Mouse (Mus musculus): ENCODE results near the gene Lrr1. TPM values are rescaled to one million over a fixed set of nuclear protein-coding genes. Genes with fewer than 3 reads are reported as not detected.

Gene Lrr1
- 26.2 and 28.2 TPM in 2 replicates for polyA plus RNA-seq (2015; fragmentation: Nextera tagmentation; extraction: Ambion mirVana)

DNA sequence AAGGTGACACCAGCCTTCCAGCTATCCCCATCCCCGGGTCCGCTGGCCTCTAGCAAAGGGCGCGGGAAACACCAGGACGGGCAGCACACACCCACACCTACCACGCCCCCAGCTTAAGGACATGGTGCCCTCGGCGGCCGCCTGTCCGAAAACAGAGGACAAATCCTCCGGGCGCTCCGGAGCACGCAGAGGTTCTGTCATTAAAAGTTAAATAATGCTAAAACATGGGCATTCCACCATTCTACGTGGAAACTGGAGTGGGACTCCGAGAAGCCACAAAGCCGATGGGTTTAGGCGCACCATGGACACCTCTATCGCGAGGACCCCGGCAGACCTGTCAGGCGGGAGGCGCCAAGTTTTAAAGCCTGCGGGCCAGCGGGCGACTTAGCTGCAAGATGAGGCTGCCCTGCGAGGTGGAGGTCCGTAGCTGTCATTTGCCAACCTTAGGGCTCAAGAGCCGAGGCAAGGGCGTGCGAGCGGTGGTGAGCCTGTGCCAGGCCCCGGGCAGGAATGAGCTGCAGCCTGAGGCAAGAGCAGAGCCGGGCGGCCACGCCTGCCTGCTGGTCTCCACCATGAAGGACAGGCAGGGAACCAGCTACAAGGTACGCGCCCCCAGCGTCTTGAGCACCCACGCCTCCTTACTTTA is at the start of gene Lrr1:
Lrr1 (plus strand) TSS at position 354 of the 646 bp plus-strand sequence.
- Histone ChIP-seq H3K4me2 (ENCODE audit: low read depth, low read length) (peak within 1 kb of the TSS; percentile 91), H3K4me1 (replicated peaks; ENCODE audit: control insufficient read depth, insufficient read depth, low read length) (peaks cover 10% of the 10 kb centered on the region), H3K27me3 (ENCODE audit: control insufficient read depth, insufficient read depth, low read depth, low read length) (no peaks in the 10 kb centered on the region), H3K9me3 (ENCODE audit: control insufficient read depth, low read length) (no peaks in the 10 kb centered on the region), H3K4me3 (ENCODE audit: low read length) (peak within 1 kb of the TSS; percentile 93), H3K27ac (ENCODE audit: low read length) (peak within 1 kb of the TSS; percentile 82), H3K36me3 (ENCODE audit: control insufficient read depth, insufficient read depth, low read length) (0 out of 2 replicates have a peak, but pooled peaks cover 3% of the 10 kb centered on the region), H3K9ac (ENCODE audit: low read length) (peak within 1 kb of the TSS; percentile 83)
- WGBS: 0% methylated on average over 40 of the region's 40 CpGs
- peak; percentile 94 for ATAC-seq (ENCODE audit: low read depth)

DNA sequence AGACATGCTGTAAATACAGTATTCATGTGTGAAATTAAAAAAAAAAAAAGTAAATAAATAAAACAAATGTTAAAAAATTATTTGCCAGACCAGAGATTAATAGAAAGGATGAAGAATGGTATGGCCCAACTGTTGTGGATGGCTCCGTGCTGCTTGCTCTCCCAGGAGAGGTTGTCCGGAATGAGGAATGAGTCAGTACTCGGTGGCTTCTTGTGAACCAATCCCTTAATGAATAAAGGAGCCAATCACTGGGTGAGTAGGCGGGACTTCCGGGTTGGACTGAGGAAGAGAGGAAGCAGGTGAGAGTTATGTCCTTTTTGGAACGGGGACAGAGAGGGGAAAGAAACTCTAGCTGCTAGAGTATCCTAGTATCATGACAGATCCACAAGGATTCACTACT is 48.7 kb upstream of the Lrr1 start:
- ATAC-seq (ENCODE audit: low read depth): no peak
- WGBS: 86% methylated on average over 6 of the region's 6 CpGs
- Histone ChIP-seq H3K27ac (ENCODE audit: low read length) (no peak overlapping the region), H3K4me2 (ENCODE audit: low read depth, low read length) (no peak overlapping the region), H3K36me3 (ENCODE audit: control insufficient read depth, insufficient read depth, low read length) (no peaks in the 10 kb centered on the region), H3K9me3 (ENCODE audit: control insufficient read depth, low read length) (no peaks in the 10 kb centered on the region), H3K4me1 (replicated peaks; ENCODE audit: control insufficient read depth, insufficient read depth, low read length) (no peaks in the 10 kb centered on the region), H3K4me3 (ENCODE audit: low read length) (no peak overlapping the region), H3K27me3 (ENCODE audit: control insufficient read depth, insufficient read depth, low read depth, low read length) (no peaks in the 10 kb centered on the region), H3K9ac (ENCODE audit: low read length) (no peak overlapping the region)

DNA sequence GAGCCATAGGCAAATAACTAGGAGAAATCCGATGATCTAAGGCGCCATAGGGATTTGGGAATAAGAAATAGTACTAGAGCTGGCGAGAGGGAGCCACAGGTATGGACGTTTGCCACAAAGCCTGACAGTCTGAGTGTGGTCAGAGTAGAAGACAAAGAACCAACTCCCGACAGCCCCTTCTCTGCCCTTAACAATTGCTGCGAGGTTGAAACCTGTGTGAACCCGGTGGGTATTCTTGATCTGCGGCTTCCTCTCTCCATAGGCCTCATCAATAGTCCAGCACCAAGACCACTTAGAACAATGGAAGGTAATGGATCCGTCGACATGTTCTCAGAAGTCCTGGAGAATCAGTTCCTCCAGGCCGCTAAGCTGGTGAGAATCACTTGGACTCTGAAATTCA is 45.8 kb upstream of the Lrr1 start:
- Histone ChIP-seq H3K27me3 (ENCODE audit: control insufficient read depth, insufficient read depth, low read depth, low read length) (no peaks in the 10 kb centered on the region), H3K9ac (ENCODE audit: low read length) (no peak overlapping the region)

DNA sequence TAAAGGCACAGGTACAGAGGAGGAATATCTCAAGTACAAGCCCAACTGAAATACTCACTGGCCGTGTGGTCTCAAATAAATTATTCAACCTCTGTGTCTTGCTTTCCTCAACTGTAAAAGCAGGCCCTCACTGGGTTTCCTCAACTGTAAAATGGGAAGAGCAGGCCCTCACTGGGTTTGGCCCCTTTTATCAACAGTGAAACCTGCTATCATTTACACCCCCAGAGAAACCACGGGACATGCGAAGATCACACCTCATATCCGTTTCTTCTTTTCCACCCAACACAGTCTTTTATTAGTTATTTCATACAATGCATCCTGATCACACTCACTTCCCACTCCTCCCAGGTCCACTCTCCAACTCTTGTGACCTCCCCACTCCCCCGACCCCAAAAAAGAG is 43.5 kb upstream of the Lrr1 start:
- H3K27ac ChIP-seq (ENCODE audit: low read length): no peak overlapping the region

More for the DNA sequence above, 45.8 kb upstream of the Lrr1 start:
- no peak overlapping the region for H3K4me2 ChIP-seq (ENCODE audit: low read depth, low read length)
- H3K36me3 ChIP-seq (ENCODE audit: control insufficient read depth, insufficient read depth, low read length): no peaks in the 10 kb centered on the region
- H3K27ac ChIP-seq (ENCODE audit: low read length): no peak overlapping the region
- H3K9me3 ChIP-seq (ENCODE audit: control insufficient read depth, low read length): no peaks in the 10 kb centered on the region
- H3K4me3 ChIP-seq (ENCODE audit: low read length): no peak overlapping the region
- H3K4me1 ChIP-seq (replicated peaks; ENCODE audit: control insufficient read depth, insufficient read depth, low read length): no peaks in the 10 kb centered on the region
- WGBS: 88% methylated on average over 11 of the region's 11 CpGs
- ATAC-seq (ENCODE audit: low read depth): no peak

DNA sequence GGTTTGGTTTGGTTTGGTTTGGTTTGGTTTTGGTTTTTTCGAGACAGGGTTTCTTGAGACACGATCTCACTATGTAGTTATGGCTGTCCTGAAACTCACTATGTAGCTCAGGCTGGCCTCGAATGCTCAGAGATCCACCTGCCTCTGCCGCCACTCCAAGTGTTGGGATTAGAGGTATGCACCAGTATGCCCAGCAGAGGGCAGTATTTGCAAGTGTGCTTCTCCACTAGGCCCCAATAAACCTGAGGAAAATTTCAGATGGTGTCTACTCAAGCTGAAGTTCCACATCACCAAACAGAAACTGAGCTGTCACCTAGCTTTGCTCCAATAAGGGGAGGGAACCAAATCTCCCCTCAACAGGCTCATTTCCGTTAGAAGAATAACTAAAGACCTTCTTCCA is 41.4 kb upstream of the Lrr1 start:
- 88% methylated on average over 5 of the region's 5 CpGs for WGBS
- Histone ChIP-seq H3K36me3 (ENCODE audit: control insufficient read depth, insufficient read depth, low read length) (no peaks in the 10 kb centered on the region), H3K27ac (ENCODE audit: low read length) (no peak overlapping the region), H3K9me3 (ENCODE audit: control insufficient read depth, low read length) (no peaks in the 10 kb centered on the region), H3K27me3 (ENCODE audit: control insufficient read depth, insufficient read depth, low read depth, low read length) (no peaks in the 10 kb centered on the region), H3K4me1 (replicated peaks; ENCODE audit: control insufficient read depth, insufficient read depth, low read length) (no peaks in the 10 kb centered on the region; the same call in 1 of the 2 replicates), H3K9ac (ENCODE audit: low read length) (no peak overlapping the region), H3K4me2 (ENCODE audit: low read depth, low read length) (no peak overlapping the region), H3K4me3 (ENCODE audit: low read length) (no peak overlapping the region)
- no peak for ATAC-seq (ENCODE audit: low read depth)

More for the DNA sequence above, 43.5 kb upstream of the Lrr1 start:
- Histone ChIP-seq H3K4me1 (replicated peaks; ENCODE audit: control insufficient read depth, insufficient read depth, low read length) (no peaks in the 10 kb centered on the region; the same call in 1 of the 2 replicates), H3K36me3 (ENCODE audit: control insufficient read depth, insufficient read depth, low read length) (no peaks in the 10 kb centered on the region), H3K4me3 (ENCODE audit: low read length) (no peak overlapping the region), H3K9me3 (ENCODE audit: control insufficient read depth, low read length) (no peaks in the 10 kb centered on the region), H3K4me2 (ENCODE audit: low read depth, low read length) (no peak overlapping the region), H3K27me3 (ENCODE audit: control insufficient read depth, insufficient read depth, low read depth, low read length) (no peaks in the 10 kb centered on the region), H3K9ac (ENCODE audit: low read length) (no peak overlapping the region)
- no peak for ATAC-seq (ENCODE audit: low read depth)
- 80% methylated on average over 5 of the region's 5 CpGs for WGBS

DNA sequence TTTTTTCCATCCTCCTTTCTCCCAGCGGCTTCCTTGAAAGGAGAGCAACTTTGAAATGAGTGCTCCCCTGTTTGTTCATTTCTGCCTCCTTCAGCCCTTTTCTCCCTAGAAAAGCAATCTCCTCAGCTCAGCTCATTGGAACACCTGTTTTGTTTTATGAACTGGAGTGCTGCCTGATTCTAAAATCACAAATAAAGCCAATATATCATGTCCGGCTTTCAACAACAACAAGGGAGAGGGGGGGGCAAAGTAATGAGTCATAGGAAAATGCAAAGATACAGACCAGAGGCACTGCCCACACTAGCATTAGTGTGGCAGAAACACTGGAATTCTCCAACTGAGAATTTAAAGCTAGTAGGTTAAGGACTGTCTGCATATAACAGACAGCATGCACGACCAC is 41.0 kb upstream of the Lrr1 start:
- ATAC-seq (ENCODE audit: low read depth): no peak
- H3K9ac ChIP-seq (ENCODE audit: low read length): no peak overlapping the region
- H3K9me3 ChIP-seq (ENCODE audit: control insufficient read depth, low read length): no peaks in the 10 kb centered on the region
- H3K27me3 ChIP-seq (ENCODE audit: control insufficient read depth, insufficient read depth, low read depth, low read length): no peaks in the 10 kb centered on the region
- no peaks in the 10 kb centered on the region; the same call in 1 of the 2 replicates for H3K4me1 ChIP-seq (replicated peaks; ENCODE audit: control insufficient read depth, insufficient read depth, low read length)
- H3K4me3 ChIP-seq (ENCODE audit: low read length): no peak overlapping the region
- H3K27ac ChIP-seq (ENCODE audit: low read length): no peak overlapping the region
- no peaks in the 10 kb centered on the region for H3K36me3 ChIP-seq (ENCODE audit: control insufficient read depth, insufficient read depth, low read length)
- WGBS: 81% methylated on average over 3 of the region's 3 CpGs
- H3K4me2 ChIP-seq (ENCODE audit: low read depth, low read length): no peak overlapping the region

DNA sequence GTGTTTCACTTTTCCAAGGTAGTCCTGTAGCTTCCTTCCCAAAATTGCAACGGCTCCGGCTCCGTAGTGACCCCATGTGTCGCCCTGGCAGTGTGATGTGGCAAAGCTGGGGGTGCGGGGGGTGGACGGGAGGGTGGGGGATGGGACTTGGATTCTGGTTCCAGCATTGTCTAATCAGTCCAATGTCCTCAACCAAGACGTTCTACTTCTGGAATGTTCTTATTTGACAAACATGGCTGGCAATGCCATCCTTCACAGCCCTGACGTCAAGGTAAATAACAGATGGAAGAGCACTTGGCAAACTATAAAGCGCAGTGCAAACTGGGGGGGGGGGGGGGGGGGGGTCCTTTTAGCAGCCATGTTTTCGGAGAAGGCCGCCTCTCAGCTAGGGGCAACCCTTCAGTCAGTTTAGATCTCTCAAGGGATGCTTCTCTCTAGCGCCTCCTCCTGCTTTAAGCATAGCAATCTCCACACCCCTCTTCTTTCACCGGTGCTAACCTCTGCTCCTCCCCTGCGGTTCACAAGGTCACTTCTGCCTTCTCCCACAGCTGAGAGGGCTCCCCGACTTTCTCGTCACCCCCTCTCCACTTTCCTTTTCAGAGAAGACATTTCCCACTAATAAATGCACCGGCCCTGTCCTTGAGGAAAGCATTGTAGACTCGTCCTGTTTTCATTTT is 38.8 kb upstream of the Lrr1 start:
- ATAC-seq (ENCODE audit: low read depth): no peak
- H3K9ac ChIP-seq (ENCODE audit: low read length): no peak overlapping the region
- H3K27me3 ChIP-seq (ENCODE audit: control insufficient read depth, insufficient read depth, low read depth, low read length): no peaks in the 10 kb centered on the region
- peak overlapping the region; percentile 43 for H3K4me2 ChIP-seq (ENCODE audit: low read depth, low read length)
- peak overlapping the region; percentile 26 for H3K4me3 ChIP-seq (ENCODE audit: low read length)
- 28% methylated on average over 18 of the region's 18 CpGs for WGBS
- H3K4me1 ChIP-seq (replicated peaks; ENCODE audit: control insufficient read depth, insufficient read depth, low read length): no peaks in the 10 kb centered on the region; the same call in 1 of the 2 replicates
- H3K27ac ChIP-seq (ENCODE audit: low read length): no peak overlapping the region
- H3K9me3 ChIP-seq (ENCODE audit: control insufficient read depth, low read length): no peaks in the 10 kb centered on the region
- no peaks in the 10 kb centered on the region for H3K36me3 ChIP-seq (ENCODE audit: control insufficient read depth, insufficient read depth, low read length)

DNA sequence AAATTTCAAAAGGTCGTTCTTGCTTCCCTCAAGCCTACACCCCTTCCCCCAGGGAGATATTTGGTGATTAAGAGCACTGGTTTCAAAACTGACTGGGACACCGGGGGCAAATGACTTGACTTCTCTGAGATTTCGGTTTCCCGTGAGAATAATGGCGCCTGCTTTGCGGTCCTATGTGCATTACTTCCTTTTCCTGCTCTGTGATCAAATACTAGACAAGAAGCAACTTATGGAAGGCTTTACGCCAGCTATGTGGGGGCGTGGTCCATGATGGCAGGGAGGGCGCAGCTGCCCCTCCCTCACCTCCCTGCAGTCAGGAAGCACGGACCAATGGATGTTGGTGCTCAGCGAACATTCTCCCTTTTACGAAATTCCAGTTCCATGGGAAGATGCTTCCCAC is 38.1 kb upstream of the Lrr1 start:
- Histone ChIP-seq H3K9me3 (ENCODE audit: control insufficient read depth, low read length) (no peaks in the 10 kb centered on the region), H3K4me1 (replicated peaks; ENCODE audit: control insufficient read depth, insufficient read depth, low read length) (no peaks in the 10 kb centered on the region; the same call in 1 of the 2 replicates), H3K36me3 (ENCODE audit: control insufficient read depth, insufficient read depth, low read length) (no peaks in the 10 kb centered on the region), H3K27me3 (ENCODE audit: control insufficient read depth, insufficient read depth, low read depth, low read length) (no peaks in the 10 kb centered on the region), H3K4me3 (ENCODE audit: low read length) (no peak overlapping the region), H3K27ac (ENCODE audit: low read length) (no peak overlapping the region), H3K9ac (ENCODE audit: low read length) (no peak overlapping the region), H3K4me2 (ENCODE audit: low read depth, low read length) (peak overlapping the region; percentile 43)
- 65% methylated on average over 12 of the region's 12 CpGs for WGBS
- no peak for ATAC-seq (ENCODE audit: low read depth)

DNA sequence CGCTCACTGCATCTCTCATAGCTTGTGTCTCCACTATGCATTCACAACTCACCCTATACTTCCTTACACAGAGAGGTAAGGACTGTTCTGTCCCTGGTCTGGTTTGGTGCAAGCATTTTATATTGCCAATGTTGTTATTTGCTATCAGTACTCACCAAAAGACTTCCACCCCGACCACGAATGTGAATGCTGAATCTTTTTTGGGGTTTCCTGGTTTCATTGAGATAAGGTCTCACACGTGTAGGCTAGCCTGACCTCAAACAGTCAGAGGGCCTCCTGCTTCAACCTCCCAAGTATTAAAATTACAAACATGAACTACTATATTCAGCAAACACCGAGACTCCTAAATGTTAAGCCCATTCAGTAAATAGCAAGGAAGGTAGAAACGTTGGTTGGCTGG is 37.3 kb upstream of the Lrr1 start:
- Histone ChIP-seq H3K36me3 (ENCODE audit: control insufficient read depth, insufficient read depth, low read length) (no peaks in the 10 kb centered on the region), H3K4me2 (ENCODE audit: low read depth, low read length) (no peak overlapping the region)
- 83% methylated on average over 6 of the region's 6 CpGs for WGBS

More for the DNA sequence above, 37.3 kb upstream of the Lrr1 start:
- Histone ChIP-seq H3K9ac (ENCODE audit: low read length) (no peak overlapping the region), H3K27ac (ENCODE audit: low read length) (no peak overlapping the region), H3K4me3 (ENCODE audit: low read length) (no peak overlapping the region), H3K27me3 (ENCODE audit: control insufficient read depth, insufficient read depth, low read depth, low read length) (no peaks in the 10 kb centered on the region), H3K9me3 (ENCODE audit: control insufficient read depth, low read length) (no peaks in the 10 kb centered on the region), H3K4me1 (replicated peaks; ENCODE audit: control insufficient read depth, insufficient read depth, low read length) (no peaks in the 10 kb centered on the region; the same call in 1 of the 2 replicates)
- no peak for ATAC-seq (ENCODE audit: low read depth)

All from lung, embryonic 16.5 days (tissue).